Comparison of ENCODE assay signal across 8 mouse cellular contexts in the genomic region with DNA sequence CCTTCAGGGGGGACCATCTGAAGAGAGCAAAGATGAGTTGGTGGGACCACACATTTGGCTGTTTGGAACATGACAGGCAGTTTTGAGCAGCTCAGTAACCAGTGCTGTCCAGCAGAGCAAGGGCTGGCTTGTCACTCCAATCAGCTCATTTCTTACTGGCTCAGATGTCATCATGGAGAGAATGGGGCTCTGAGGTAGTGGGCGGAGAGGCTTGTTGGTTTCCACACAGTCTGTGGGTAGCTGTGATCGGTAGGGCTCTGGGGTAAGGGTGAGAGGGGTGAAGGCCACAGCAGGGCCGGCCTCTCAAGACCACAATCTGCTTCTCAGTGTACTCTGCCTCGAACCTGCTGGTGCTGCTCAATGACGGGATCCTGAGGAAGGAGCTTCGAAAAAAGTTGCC. TPM values are rescaled to one million over a fixed set of nuclear protein-coding genes. Genes with fewer than 3 reads are reported as not detected.
DNase-seq lines count a peak whose midpoint lies in the region; ATAC-seq and TF ChIP-seq lines count a peak whose summit lies in the region.

No protein-coding gene starts in this region.

- no peak for DNase-seq in heart, adult 9 months (ENCODE audit: low spot score in 2 of 2)
- DNase-seq in G1E (ENCODE audit: low spot score) = no peak
- no peak for DNase-seq in forebrain, postnatal 0 days
- peak; percentile 54 for DNase-seq in liver, postnatal 0 days
- no peak for DNase-seq in embryo, embryonic 11 days
- DNase-seq in kidney, adult 9 months = no peak
- DNase-seq in kidney, postnatal 25 days = no peak

- peaks cover 21% of the 10 kb centered on the region for H3K27me3 ChIP-seq in heart, embryonic 11.5 days (ENCODE audit: control insufficient read depth, insufficient read depth, low read length)
- H3K27me3 ChIP-seq in G1E (ENCODE audit: insufficient read depth, low read length) = peaks cover 19% of the 10 kb centered on the region
- H3K27me3 ChIP-seq in forebrain, postnatal 0 days (ENCODE audit: insufficient read depth, low read length) = no peaks in the 10 kb centered on the region; the same call in 1 of the 2 replicates
- H3K27me3 ChIP-seq in liver, postnatal 0 days (ENCODE audit: insufficient read depth, low read length) = 0 out of 2 replicates have a peak, but pooled peaks cover under 1% of the 10 kb centered on the region

- H3K9ac ChIP-seq in heart, embryonic 11.5 days (ENCODE audit: low read depth, low read length) = peak overlapping the region; percentile 77
- peak overlapping the region; percentile 75; the same call in 1 of the 2 replicates for H3K9ac ChIP-seq in forebrain, postnatal 0 days
- peak overlapping the region; percentile 83 for H3K9ac ChIP-seq in liver, postnatal 0 days (replicated peaks)

- peak overlapping the region; percentile 98 for H3K4me2 ChIP-seq in heart, embryonic 11.5 days
- H3K4me2 ChIP-seq in forebrain, postnatal 0 days (ENCODE audit: low read depth) = peak overlapping the region; percentile 93; the same call in 1 of the 2 replicates
- peak overlapping the region; percentile 95 for H3K4me2 ChIP-seq in liver, postnatal 0 days (ENCODE audit: low read depth, low read length)

- no peak overlapping the region for H3K27ac ChIP-seq in heart, embryonic 11.5 days (ENCODE audit: low read depth, low read length)
- no peak overlapping the region for H3K27ac ChIP-seq in forebrain, postnatal 0 days (ENCODE audit: low read depth, low read length)
- H3K27ac ChIP-seq in liver, postnatal 0 days (ENCODE audit: low read depth) = peak overlapping the region; percentile 89

- H3K4me3 ChIP-seq in heart, embryonic 11.5 days (ENCODE audit: low read depth, low read length) = no peak overlapping the region; the same call in 1 of the 2 replicates
- H3K4me3 ChIP-seq in G1E (ENCODE audit: low read depth, low read length) = peak overlapping the region; percentile 93
- H3K4me3 ChIP-seq in forebrain, postnatal 0 days (ENCODE audit: low read depth, low read length) = peak overlapping the region; percentile 70; the same call in 1 of the 2 replicates
- peak overlapping the region; percentile 85 for H3K4me3 ChIP-seq in liver, postnatal 0 days (ENCODE audit: low read depth, low read length)

- peaks cover 6% of the 10 kb centered on the region; the same call in 1 of the 2 replicates for H3K36me3 ChIP-seq in heart, embryonic 11.5 days (ENCODE audit: control insufficient read depth, insufficient read depth, low read length)
- peaks cover 50% of the 10 kb centered on the region for H3K36me3 ChIP-seq in G1E (replicated peaks)
- H3K36me3 ChIP-seq in forebrain, postnatal 0 days (ENCODE audit: insufficient read depth) = peaks cover 36% of the 10 kb centered on the region
- H3K36me3 ChIP-seq in liver, postnatal 0 days (replicated peaks; ENCODE audit: insufficient read depth, low read length) = peaks cover 42% of the 10 kb centered on the region

- TF ChIP-seq CTCF in G1E (IDR thresholded peaks at IDR 0.05; ENCODE audit: low read depth, low read length) = no peak
- no peak for TF ChIP-seq CTCF in forebrain, postnatal 0 days (IDR thresholded peaks at IDR 0.05; ENCODE audit: low read depth)
- no peak for TF ChIP-seq CTCF in liver, postnatal 0 days (IDR thresholded peaks at IDR 0.05; ENCODE audit: low read depth)

- H3K9me3 ChIP-seq in heart, embryonic 11.5 days (replicated peaks; ENCODE audit: control insufficient read depth, low read length) = no peaks in the 10 kb centered on the region
- H3K9me3 ChIP-seq in G1E (replicated peaks) = no peaks in the 10 kb centered on the region
- H3K9me3 ChIP-seq in forebrain, postnatal 0 days (ENCODE audit: low read length) = no peaks in the 10 kb centered on the region
- no peaks in the 10 kb centered on the region for H3K9me3 ChIP-seq in liver, postnatal 0 days (ENCODE audit: low read length)

- WGBS in heart, embryonic 11.5 days (ENCODE audit: insufficient replicate concordance) = 84% methylated on average over 6 of the region's 6 CpGs
- WGBS in forebrain, postnatal 0 days = 86% methylated on average over 6 of the region's 6 CpGs
- WGBS in liver, postnatal 0 days (ENCODE audit: insufficient replicate concordance) = 58% methylated on average over 6 of the region's 6 CpGs

- TF ChIP-seq EP300 in liver, postnatal 0 days (IDR thresholded peaks at IDR 0.05; ENCODE audit: low read depth) = no peak

- no peak for ATAC-seq in heart, embryonic 11.5 days (replicated peaks; ENCODE audit: insufficient number of reproducible peaks, low FRiP score, low TSS enrichment)
- no peak for ATAC-seq in G1E (ENCODE audit: extremely low read depth, insufficient number of reproducible peaks, low FRiP score, poor library complexity, severe bottlenecking)
- no peak for ATAC-seq in forebrain, postnatal 0 days
- ATAC-seq in liver, postnatal 0 days = peak; percentile 53

- peaks cover 15% of the 10 kb centered on the region for H3K4me1 ChIP-seq in heart, embryonic 11.5 days (ENCODE audit: control insufficient read depth, insufficient read depth, low read length)
- H3K4me1 ChIP-seq in G1E (ENCODE audit: insufficient read depth, low read depth, low read length) = peaks cover 37% of the 10 kb centered on the region
- peaks cover 23% of the 10 kb centered on the region for H3K4me1 ChIP-seq in forebrain, postnatal 0 days (ENCODE audit: insufficient read depth)
- H3K4me1 ChIP-seq in liver, postnatal 0 days (ENCODE audit: insufficient read depth) = peaks cover 18% of the 10 kb centered on the region

RNA-seq across cellular contexts. Expression of a gene that starts 1.6 kb away (rescaled TPM):
- polyA plus RNA-seq in heart, embryonic 11.5 days (2014; fragmentation: Nextera tagmentation; extraction: Ambion mirVana) = 0.93 and 2.0 TPM in 2 replicates
- total RNA-seq in G1E (2014; fragmentation: Nextera tagmentation) = not detected in 2 replicates
- 0.05 TPM in 1 of 2 replicates, not detected in the other for total RNA-seq in G1E (2017)
- polyA plus RNA-seq in G1E (2012) = not detected in 2 replicates
- 0.10 and 1.8 TPM in 2 replicates for total RNA-seq in forebrain, postnatal 0 days (2014; rRNA removed)
- 1.1 and 1.5 TPM in 2 replicates for polyA plus RNA-seq in forebrain, postnatal 0 days (2015; fragmentation: Nextera tagmentation; extraction: Ambion mirVana)
- 2.7 and 3.5 TPM in 2 replicates for polyA plus RNA-seq in liver, postnatal 0 days (2015; fragmentation: Nextera tagmentation; extraction: Ambion mirVana)

RNA-seq across cellular contexts. Expression of a gene that starts 1.8 kb away (rescaled TPM):
- polyA plus RNA-seq in heart, embryonic 11.5 days (2014; fragmentation: Nextera tagmentation; extraction: Ambion mirVana) = 12.5 and 13.6 TPM in 2 replicates
- total RNA-seq in G1E (2014; fragmentation: Nextera tagmentation) (6.9 and 11.8 TPM in 2 replicates), G1E (2017) (13.3 and 14.9 TPM in 2 replicates)
- polyA plus RNA-seq in G1E (2012) = 20.6 and 22.0 TPM in 2 replicates
- 33.5 and 41.1 TPM in 2 replicates for total RNA-seq in forebrain, postnatal 0 days (2014; rRNA removed)
- polyA plus RNA-seq in forebrain, postnatal 0 days (2015; fragmentation: Nextera tagmentation; extraction: Ambion mirVana) = 53.2 and 53.7 TPM in 2 replicates
- 90.6 and 95.6 TPM in 2 replicates for polyA plus RNA-seq in liver, postnatal 0 days (2015; fragmentation: Nextera tagmentation; extraction: Ambion mirVana)

RNA-seq across cellular contexts. Expression of a gene that starts 6.0 kb away (rescaled TPM):
- polyA plus RNA-seq in heart, embryonic 11.5 days (2014; fragmentation: Nextera tagmentation; extraction: Ambion mirVana) = 0.67 and 0.89 TPM in 2 replicates
- 1.9 TPM in 1 of 2 replicates, not detected in the other for total RNA-seq in G1E (2014; fragmentation: Nextera tagmentation)
- total RNA-seq in G1E (2017) = 0.93 and 2.0 TPM in 2 replicates
- 0.55 and 0.67 TPM in 2 replicates for polyA plus RNA-seq in G1E (2012)
- total RNA-seq in forebrain, postnatal 0 days (2014; rRNA removed) = 2.3 and 2.6 TPM in 2 replicates
- 2.4 and 3.1 TPM in 2 replicates for polyA plus RNA-seq in forebrain, postnatal 0 days (2015; fragmentation: Nextera tagmentation; extraction: Ambion mirVana)
- polyA plus RNA-seq in liver, postnatal 0 days (2015; fragmentation: Nextera tagmentation; extraction: Ambion mirVana) = 1.9 and 2.1 TPM in 2 replicates

RNA-seq across cellular contexts. Expression of a gene that starts 24.8 kb away (rescaled TPM):
- polyA plus RNA-seq in heart, embryonic 11.5 days (2014; fragmentation: Nextera tagmentation; extraction: Ambion mirVana) = 2.7 and 4.1 TPM in 2 replicates
- total RNA-seq in G1E (2014; fragmentation: Nextera tagmentation) = not detected in 2 replicates
- total RNA-seq in G1E (2017) = 0.17 and 0.22 TPM in 2 replicates
- 0.05 and 0.12 TPM in 2 replicates for polyA plus RNA-seq in G1E (2012)
- total RNA-seq in forebrain, postnatal 0 days (2014; rRNA removed) = 223 and 225 TPM in 2 replicates
- polyA plus RNA-seq in forebrain, postnatal 0 days (2015; fragmentation: Nextera tagmentation; extraction: Ambion mirVana) = 129 and 150 TPM in 2 replicates
- 2.6 and 2.8 TPM in 2 replicates for polyA plus RNA-seq in liver, postnatal 0 days (2015; fragmentation: Nextera tagmentation; extraction: Ambion mirVana)

RNA-seq across cellular contexts. Expression of a gene that starts 57.5 kb away (rescaled TPM):
- 15.3 and 17.7 TPM in 2 replicates for polyA plus RNA-seq in heart, embryonic 11.5 days (2014; fragmentation: Nextera tagmentation; extraction: Ambion mirVana)
- total RNA-seq in G1E (2014; fragmentation: Nextera tagmentation) = 28.7 and 30.6 TPM in 2 replicates
- 8.2 and 13.3 TPM in 2 replicates for total RNA-seq in G1E (2017)
- polyA plus RNA-seq in G1E (2012) = 15.8 and 18.0 TPM in 2 replicates
- total RNA-seq in forebrain, postnatal 0 days (2014; rRNA removed) = 26.5 and 36.7 TPM in 2 replicates
- polyA plus RNA-seq in forebrain, postnatal 0 days (2015; fragmentation: Nextera tagmentation; extraction: Ambion mirVana) = 28.5 and 43.2 TPM in 2 replicates
- 9.6 and 11.9 TPM in 2 replicates for polyA plus RNA-seq in liver, postnatal 0 days (2015; fragmentation: Nextera tagmentation; extraction: Ambion mirVana)
